Mouse (Mus musculus) forebrain, embryonic 14.5 days (tissue): Measurements from ENCODE around the gene Themis. TPM values are rescaled to one million over a fixed set of nuclear protein-coding genes. Genes with fewer than 3 reads are reported as not detected.

Experiments
- ATAC-seq: fragments of 200-750 bp; cut with Nextera tagmentation; 2 replicates; pipeline ENCODE4 v1.8.0; 2017; ENCODE audit warnings: mild to moderate bottlenecking, moderate library complexity
- DNase-seq: peaks from one replicate; pipeline ENCODE4 v3.0.0-alpha.2; 2015; ENCODE audit warnings: low spot score
- H3K27ac ChIP-seq: fragments of 300-500 bp; sonication (generic); 2 replicates; pipeline ENCODE4 v1.5.1; 2014; ENCODE audit warnings: low read depth, mild to moderate bottlenecking, control low read depth, low read length, moderate library complexity
- H3K27me3 ChIP-seq: fragments of 300-500 bp; sonication (generic); replicated peaks from 2 replicates; pipeline ENCODE4 v1.6.1; 2014; ENCODE audit warnings: low read length, control low read depth, mixed read lengths; ENCODE audit not compliant: control insufficient read depth, insufficient read depth
- H3K36me3 ChIP-seq: fragments of 300-500 bp; sonication (generic); 2 replicates; pipeline ENCODE4 v1.6.1; 2014; ENCODE audit warnings: low read length, control low read depth; ENCODE audit not compliant: control insufficient read depth, insufficient read depth
- H3K4me1 ChIP-seq: fragments of 300-500 bp; sonication (generic); 2 replicates; pipeline ENCODE4 v1.6.1; 2014; ENCODE audit warnings: antibody characterized with exemption, low read length, control low read depth; ENCODE audit not compliant: control insufficient read depth, insufficient read depth
- H3K4me2 ChIP-seq: fragments of 300-500 bp; sonication (generic); 2 replicates; pipeline ENCODE4 v1.6.1; 2014; ENCODE audit warnings: mild to moderate bottlenecking, control low read depth, low read length
- H3K4me3 ChIP-seq: fragments of 300-500 bp; sonication (generic); 2 replicates; pipeline ENCODE4 v1.5.1; 2014; ENCODE audit warnings: low read depth, low read length, control low read depth
- H3K9ac ChIP-seq: fragments of 300-500 bp; sonication (generic); 2 replicates; pipeline ENCODE4 v1.6.1; 2014; ENCODE audit warnings: mild to moderate bottlenecking, low read length, control low read depth, moderate library complexity
- H3K9me3 ChIP-seq: fragments of 300-500 bp; sonication (generic); replicated peaks from 2 replicates; pipeline ENCODE4 v1.6.1; 2016; ENCODE audit warnings: low read length, control low read depth, mixed read lengths; ENCODE audit not compliant: control insufficient read depth
- WGBS: fragments of 180-500 bp; shearing (Covaris S2); extraction: QIAGEN DNeasy Blood & Tissue Kit; methylation state at CpG from one replicate; pipeline ENCODE4 v1.1.7; 2014; 5-methylcytosine and 5-hydroxymethylcytosine counted together
- polyA plus RNA-seq: library from polyadenylated mRNA; unstranded; fragments of >200 nt; fragmentation: Nextera tagmentation; extraction: Ambion mirVana; gene quantifications from 2 replicates; pipeline ENCODE4 v1.2.1, GENCODE M21; 2014

Themis gene
- polyA plus RNA-seq, 1 experiment from 2014 or later = not detected

- ATAC-seq (no peak), DNase-seq (no peak)
- 63% methylated on average over 6 of the region's 6 CpGs for WGBS
- Histone ChIP-seq H3K4me2 (no peak overlapping the region), H3K4me3 (no peak overlapping the region), H3K4me1 (no peaks in the 10 kb centered on the region), H3K9me3 (no peaks in the 10 kb centered on the region), H3K27ac (no peak overlapping the region), H3K27me3 (no peaks in the 10 kb centered on the region), H3K36me3 (no peaks in the 10 kb centered on the region), H3K9ac (no peak overlapping the region)
Observed at GRCm38 (mm10) chr10:28665141-28665540, 3.0 kb upstream of the Themis start.

- Histone ChIP-seq H3K27ac (no peak overlapping the region), H3K4me3 (no peak overlapping the region), H3K9me3 (no peaks in the 10 kb centered on the region), H3K4me2 (no peak overlapping the region), H3K9ac (no peak overlapping the region), H3K36me3 (no peaks in the 10 kb centered on the region), H3K27me3 (no peaks in the 10 kb centered on the region), H3K4me1 (no peaks in the 10 kb centered on the region)
- 89% methylated on average over 3 of the region's 3 CpGs for WGBS
- DNase-seq (no peak), ATAC-seq (no peak)
Observed at GRCm38 (mm10) chr10:28673931-28674330, 5.8 kb downstream of the Themis start.

- DNase-seq (no peak), ATAC-seq (no peak)
- Histone ChIP-seq H3K27me3 (no peaks in the 10 kb centered on the region), H3K27ac (no peak overlapping the region), H3K36me3 (no peaks in the 10 kb centered on the region), H3K4me2 (no peak overlapping the region), H3K9ac (no peak overlapping the region), H3K9me3 (no peaks in the 10 kb centered on the region), H3K4me3 (no peak overlapping the region), H3K4me1 (no peaks in the 10 kb centered on the region)
- 90% methylated on average over 2 of the region's 2 CpGs for WGBS
Observed at GRCm38 (mm10) chr10:28675337-28675736, 7.2 kb downstream of the Themis start.

- Histone ChIP-seq H3K4me3 (no peak overlapping the region), H3K27me3 (no peaks in the 10 kb centered on the region), H3K9me3 (no peaks in the 10 kb centered on the region), H3K4me2 (no peak overlapping the region), H3K27ac (no peak overlapping the region), H3K36me3 (no peaks in the 10 kb centered on the region), H3K4me1 (no peaks in the 10 kb centered on the region), H3K9ac (no peak overlapping the region)
- DNase-seq = no peak
- ATAC-seq = no peak
- WGBS = 91% methylated on average over 6 of the region's 6 CpGs
Observed at GRCm38 (mm10) chr10:28694981-28695380, 26.8 kb downstream of the Themis start.

GRCm38 (mm10) chr10:28696032-28696431 is 27.9 kb downstream of the Themis start:
- Histone ChIP-seq H3K27ac (no peak overlapping the region), H3K4me2 (no peak overlapping the region), H3K9ac (no peak overlapping the region), H3K4me3 (no peak overlapping the region), H3K9me3 (no peaks in the 10 kb centered on the region), H3K36me3 (no peaks in the 10 kb centered on the region), H3K4me1 (no peaks in the 10 kb centered on the region), H3K27me3 (no peaks in the 10 kb centered on the region)
- WGBS = 92% methylated on average over 1 of the region's 1 CpGs
- DNase-seq = no peak
- ATAC-seq = no peak

GRCm38 (mm10) chr10:28698175-28698574 is 30.0 kb downstream of the Themis start:
- Histone ChIP-seq H3K4me1 (no peaks in the 10 kb centered on the region), H3K36me3 (no peaks in the 10 kb centered on the region), H3K4me2 (no peak overlapping the region), H3K9me3 (no peaks in the 10 kb centered on the region), H3K27me3 (no peaks in the 10 kb centered on the region), H3K27ac (no peak overlapping the region), H3K9ac (no peak overlapping the region), H3K4me3 (no peak overlapping the region)
- no peak for ATAC-seq
- no peak for DNase-seq

GRCm38 (mm10) chr10:28721828-28722227 is 53.7 kb downstream of the Themis start:
- 61% methylated on average over 3 of the region's 3 CpGs for WGBS
- Histone ChIP-seq H3K4me1 (no peaks in the 10 kb centered on the region), H3K9ac (no peak overlapping the region), H3K4me3 (no peak overlapping the region), H3K4me2 (no peak overlapping the region), H3K27ac (no peak overlapping the region), H3K27me3 (no peaks in the 10 kb centered on the region), H3K9me3 (no peaks in the 10 kb centered on the region), H3K36me3 (no peaks in the 10 kb centered on the region)
- DNase-seq (no peak), ATAC-seq (no peak)

- Histone ChIP-seq H3K27ac (no peak overlapping the region), H3K4me2 (no peak overlapping the region), H3K4me3 (no peak overlapping the region), H3K9me3 (no peaks in the 10 kb centered on the region), H3K9ac (no peak overlapping the region), H3K4me1 (no peaks in the 10 kb centered on the region), H3K36me3 (no peaks in the 10 kb centered on the region), H3K27me3 (no peaks in the 10 kb centered on the region)
- DNase-seq (no peak), ATAC-seq (no peak)
- WGBS = 90% methylated on average over 7 of the region's 7 CpGs
Observed at GRCm38 (mm10) chr10:28723266-28723665, 55.1 kb downstream of the Themis start.

- ATAC-seq (peak; percentile 72; the same call in 1 of the 2 replicates), DNase-seq (peak; percentile 67)
- Histone ChIP-seq H3K36me3 (no peaks in the 10 kb centered on the region), H3K9ac (no peak overlapping the region), H3K4me1 (no peaks in the 10 kb centered on the region), H3K27me3 (no peaks in the 10 kb centered on the region), H3K4me3 (no peak overlapping the region), H3K9me3 (no peaks in the 10 kb centered on the region), H3K27ac (no peak overlapping the region), H3K4me2 (no peak overlapping the region)
- 13% methylated on average over 2 of the region's 2 CpGs for WGBS
Observed at GRCm38 (mm10) chr10:28730122-28730521, 62.0 kb downstream of the Themis start.
